Mouse (Mus musculus) megakaryocyte, embryonic 14.5 days (primary cell): ENCODE measurements around the gene Zzz3. TPM values are rescaled to one million over a fixed set of nuclear protein-coding genes. Genes with fewer than 3 reads are reported as not detected.

Source experiments
- H3K27me3 ChIP-seq: replicated peaks from 2 replicates; pipeline ENCODE3; 2012; ENCODE audit warnings: inconsistent platforms
- H3K36me3 ChIP-seq: replicated peaks from 2 replicates; pipeline ENCODE3; 2012; ENCODE audit warnings: low read length, inconsistent platforms, mixed read lengths
- H3K4me1 ChIP-seq: 2 replicates; pipeline ENCODE4 v1.6.1; 2012; ENCODE audit warnings: inconsistent platforms
- H3K4me3 ChIP-seq: replicated peaks from 2 replicates; pipeline ENCODE3; 2012; ENCODE audit warnings: moderate library complexity, mild to moderate bottlenecking, inconsistent platforms
- H3K9me3 ChIP-seq: 2 replicates; pipeline ENCODE4 v1.6.1; 2012; ENCODE audit warnings: inconsistent platforms
- FLI1 ChIP-seq: IDR thresholded peaks from 2 replicates; pipeline ENCODE4 v1.6.1; 2012; ENCODE audit warnings: low read length, inconsistent platforms, mixed read lengths
- GATA1 ChIP-seq: IDR thresholded peaks from 3 replicates; pipeline ENCODE4 v1.6.1; 2012; ENCODE audit warnings: mixed read lengths, low read length, inconsistent platforms, borderline replicate concordance
- polyA plus RNA-seq: library from polyadenylated mRNA; stranded (reverse); fragments of >175 nt; gene quantifications from 2 replicates; pipeline ENCODE4 v1.2.3, GENCODE M21; 2012; ENCODE audit warnings: low replicate concordance; ENCODE audit not compliant: insufficient read depth

Gene Zzz3
- polyA plus RNA-seq, 1 experiment = 2.3 TPM

DNA sequence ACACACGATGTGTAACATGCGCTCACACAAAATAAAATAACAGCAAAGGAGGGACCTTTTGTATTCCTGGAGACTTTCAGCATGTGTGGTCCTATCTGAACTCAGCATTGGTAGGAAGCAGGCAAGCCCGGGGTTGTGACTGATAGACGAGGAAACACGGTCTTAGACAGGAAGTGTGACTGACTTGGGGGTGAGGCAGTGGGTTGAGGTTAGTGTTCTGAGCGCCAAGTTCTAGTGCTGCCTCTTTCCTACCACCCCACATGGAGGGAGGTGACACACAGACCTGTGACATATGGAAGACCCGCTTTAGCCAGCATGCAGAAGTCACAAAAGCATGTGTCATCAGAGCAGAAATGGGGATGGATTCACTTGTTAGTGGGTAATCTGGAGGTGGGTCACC is 114.0 kb downstream of the Zzz3 start:
- TF ChIP-seq GATA1 (no peak), FLI1 (no peak)

More for the DNA sequence above, 114.0 kb downstream of the Zzz3 start:
- Histone ChIP-seq H3K36me3 (peaks cover 2% of the 10 kb centered on the region), H3K27me3 (peaks cover 23% of the 10 kb centered on the region), H3K9me3 (peaks cover 5% of the 10 kb centered on the region), H3K4me3 (peak overlapping the region; percentile 57), H3K4me1 (peaks cover 53% of the 10 kb centered on the region)

Other genes with a start within 250 kb of the Zzz3 start
- gene Gipc2, start 229.2 kb upstream of the Zzz3 start, polyA plus RNA-seq = 2.4 TPM in 1 of 2 replicates, not detected in the other
- 5.3 TPM in 1 of 2 replicates, not detected in the other for gene Dnajb4, start 185.2 kb upstream of the Zzz3 start, polyA plus RNA-seq
- gene Fubp1, start 185.1 kb upstream of the Zzz3 start, polyA plus RNA-seq = 205 and 764 TPM in 2 replicates
- gene Nexn, start 129.1 kb upstream of the Zzz3 start, polyA plus RNA-seq = not detected in 2 replicates
- 5.2 TPM in 1 of 2 replicates, not detected in the other for gene Miga1, start 55.1 kb upstream of the Zzz3 start, polyA plus RNA-seq
- gene Usp33, start 49.0 kb upstream of the Zzz3 start, polyA plus RNA-seq = 2.2 TPM in 1 of 2 replicates, not detected in the other